Mouse (Mus musculus) midbrain, embryonic 15.5 days (tissue): Measurements from ENCODE around the gene Slc26a6. TPM values are rescaled to one million over a fixed set of nuclear protein-coding genes. Genes with fewer than 3 reads are reported as not detected.

Experiments
- ATAC-seq: fragments of 200-750 bp; cut with Nextera tagmentation; replicated peaks from 2 replicates; pipeline ENCODE4 v1.8.0; 2017; ENCODE audit warnings: moderate TSS enrichment
- H3K27ac ChIP-seq: fragments of 300-500 bp; sonication (generic); 2 replicates; pipeline ENCODE4 v1.5.1; 2015; ENCODE audit warnings: mild to moderate bottlenecking, inconsistent platforms
- H3K27me3 ChIP-seq: fragments of 300-500 bp; sonication (generic); replicated peaks from 2 replicates; pipeline ENCODE4 v1.6.1; 2015; ENCODE audit warnings: inconsistent platforms
- H3K36me3 ChIP-seq: fragments of 300-500 bp; sonication (generic); replicated peaks from 2 replicates; pipeline ENCODE4 v1.6.1; 2015; ENCODE audit warnings: inconsistent platforms
- H3K4me1 ChIP-seq: fragments of 300-500 bp; sonication (generic); 2 replicates; pipeline ENCODE4 v1.6.1; 2015; ENCODE audit warnings: inconsistent platforms
- H3K4me2 ChIP-seq: fragments of 300-500 bp; sonication (generic); 2 replicates; pipeline ENCODE4 v1.6.1; 2015; ENCODE audit warnings: inconsistent platforms, mild to moderate bottlenecking, moderate library complexity
- H3K4me3 ChIP-seq: fragments of 300-500 bp; sonication (generic); 2 replicates; pipeline ENCODE4 v1.5.1; 2015; ENCODE audit warnings: mild to moderate bottlenecking, inconsistent platforms
- H3K9ac ChIP-seq: fragments of 300-500 bp; sonication (generic); 2 replicates; pipeline ENCODE4 v1.6.1; 2015; ENCODE audit warnings: mild to moderate bottlenecking, inconsistent platforms
- H3K9me3 ChIP-seq: fragments of 300-500 bp; sonication (generic); 2 replicates; pipeline ENCODE4 v1.6.1; 2016; ENCODE audit warnings: inconsistent platforms
- WGBS: fragments of 180-500 bp; shearing (Covaris S2); methylation state at CpG from one replicate; pipeline ENCODE4 v1.1.7; 2015; ENCODE audit warnings: mixed read lengths; 5-methylcytosine and 5-hydroxymethylcytosine counted together
- polyA plus RNA-seq: library from polyadenylated mRNA; unstranded; fragments of >200 nt; fragmentation: Nextera tagmentation; extraction: Ambion mirVana; gene quantifications from 2 replicates; pipeline ENCODE4 v1.2.1, GENCODE M21; 2015

The Slc26a6 gene
- polyA plus RNA-seq, 1 experiment from 2014 or later, result 17.8 TPM

- Histone ChIP-seq H3K36me3 (peaks cover 19% of the 10 kb centered on the region), H3K27ac (peak overlapping the region; percentile 81), H3K4me2 (peak overlapping the region; percentile 94), H3K4me3 (peak overlapping the region; percentile 83), H3K27me3 (0 out of 2 replicates have a peak, but pooled peaks cover 4% of the 10 kb centered on the region), H3K9me3 (no peaks in the 10 kb centered on the region), H3K9ac (peak overlapping the region; percentile 71), H3K4me1 (peaks cover 19% of the 10 kb centered on the region)
- ATAC-seq, result peak; percentile 93
- WGBS, result 2% methylated on average over 25 of the region's 25 CpGs
Observed at GRCm38 (mm10) chr9:108853635-108854240, 655 bp downstream of the Slc26a6 start.

- Histone ChIP-seq H3K4me3 (peak overlapping the region; percentile 83), H3K4me1 (peaks cover 19% of the 10 kb centered on the region), H3K9ac (peak overlapping the region; percentile 71), H3K9me3 (no peaks in the 10 kb centered on the region), H3K27me3 (0 out of 2 replicates have a peak, but pooled peaks cover 4% of the 10 kb centered on the region), H3K4me2 (peak overlapping the region; percentile 94), H3K36me3 (peaks cover 17% of the 10 kb centered on the region), H3K27ac (peak overlapping the region; percentile 81)
- peak; percentile 87 for ATAC-seq
- WGBS, result 0% methylated on average over 28 of the region's 28 CpGs
Observed at GRCm38 (mm10) chr9:108854241-108854696, 1.2 kb downstream of the Slc26a6 start.

- Histone ChIP-seq H3K9ac (no peak overlapping the region), H3K4me1 (peaks cover 19% of the 10 kb centered on the region), H3K4me2 (peak overlapping the region; percentile 94; the same call in 1 of the 2 replicates), H3K36me3 (peaks cover 14% of the 10 kb centered on the region), H3K4me3 (no peak overlapping the region), H3K9me3 (no peaks in the 10 kb centered on the region), H3K27ac (no peak overlapping the region), H3K27me3 (0 out of 2 replicates have a peak, but pooled peaks cover 4% of the 10 kb centered on the region)
- no peak for ATAC-seq
- WGBS, result 68% methylated on average over 5 of the region's 5 CpGs
Observed at GRCm38 (mm10) chr9:108855335-108855734, 2.3 kb downstream of the Slc26a6 start.

- Histone ChIP-seq H3K36me3 (peaks cover 13% of the 10 kb centered on the region; the same call in 1 of the 2 replicates), H3K4me1 (peaks cover 10% of the 10 kb centered on the region; the same call in 1 of the 2 replicates), H3K4me3 (no peak overlapping the region), H3K9ac (no peak overlapping the region), H3K9me3 (no peaks in the 10 kb centered on the region), H3K27ac (no peak overlapping the region), H3K27me3 (0 out of 2 replicates have a peak, but pooled peaks cover 4% of the 10 kb centered on the region), H3K4me2 (no peak overlapping the region)
- no peak for ATAC-seq
- 81% methylated on average over 8 of the region's 8 CpGs for WGBS
Observed at GRCm38 (mm10) chr9:108858792-108859527, 5.9 kb downstream of the Slc26a6 start.

- H3K4me2 ChIP-seq, result no peak overlapping the region
- 66% methylated on average over 6 of the region's 6 CpGs for WGBS
- no peak overlapping the region for H3K9ac ChIP-seq
- no peak overlapping the region for H3K4me3 ChIP-seq
- H3K27ac ChIP-seq, result no peak overlapping the region
- ATAC-seq, result no peak
- no peaks in the 10 kb centered on the region for H3K4me1 ChIP-seq
- H3K9me3 ChIP-seq, result no peaks in the 10 kb centered on the region
- no peaks in the 10 kb centered on the region for H3K36me3 ChIP-seq
- H3K27me3 ChIP-seq, result no peaks in the 10 kb centered on the region
Observed at GRCm38 (mm10) chr9:108912308-108912707, 59.2 kb downstream of the Slc26a6 start.

- Histone ChIP-seq H3K4me3 (no peak overlapping the region), H3K27me3 (no peaks in the 10 kb centered on the region), H3K4me2 (no peak overlapping the region), H3K36me3 (no peaks in the 10 kb centered on the region), H3K27ac (no peak overlapping the region), H3K4me1 (no peaks in the 10 kb centered on the region), H3K9me3 (no peaks in the 10 kb centered on the region), H3K9ac (no peak overlapping the region)
- ATAC-seq, result no peak
- WGBS, result 83% methylated on average over 7 of the region's 7 CpGs
Observed at GRCm38 (mm10) chr9:108913161-108913560, 60.1 kb downstream of the Slc26a6 start.

- Histone ChIP-seq H3K9ac (0 out of 2 replicates have a peak overlapping the region, but pooled peaks have one; percentile 7), H3K27ac (no peak overlapping the region), H3K4me3 (no peak overlapping the region), H3K9me3 (no peaks in the 10 kb centered on the region), H3K27me3 (no peaks in the 10 kb centered on the region), H3K4me1 (no peaks in the 10 kb centered on the region), H3K4me2 (no peak overlapping the region), H3K36me3 (no peaks in the 10 kb centered on the region)
- ATAC-seq, result no peak
- WGBS, result 70% methylated on average over 10 of the region's 10 CpGs
Observed at GRCm38 (mm10) chr9:108913621-108914020, 60.5 kb downstream of the Slc26a6 start.

GRCm38 (mm10) chr9:108914491-108914890 is 61.4 kb downstream of the Slc26a6 start, which contains the start of gene Tmem89:
Gene Tmem89, plus strand, starts transcription at chr9:108914619.
- Histone ChIP-seq H3K4me2 (no peak within 1 kb of the TSS), H3K9ac (0 out of 2 replicates have a peak within 1 kb of the TSS, but pooled peaks have one; percentile 7), H3K36me3 (no peaks in the 10 kb centered on the region), H3K27me3 (no peaks in the 10 kb centered on the region), H3K27ac (no peak within 1 kb of the TSS; the same call in 1 of the 2 replicates), H3K9me3 (no peaks in the 10 kb centered on the region), H3K4me3 (no peak within 1 kb of the TSS), H3K4me1 (no peaks in the 10 kb centered on the region)
- ATAC-seq, result peak; percentile 66
- WGBS, result 55% methylated on average over 6 of the region's 6 CpGs

GRCm38 (mm10) chr9:108925897-108926296 is 72.8 kb downstream of the Slc26a6 start:
- Histone ChIP-seq H3K4me2 (no peak overlapping the region), H3K4me3 (no peak overlapping the region), H3K9ac (no peak overlapping the region), H3K36me3 (no peaks in the 10 kb centered on the region), H3K9me3 (no peaks in the 10 kb centered on the region), H3K27me3 (no peaks in the 10 kb centered on the region), H3K4me1 (no peaks in the 10 kb centered on the region), H3K27ac (no peak overlapping the region)
- ATAC-seq, result no peak
- 82% methylated on average over 8 of the region's 8 CpGs for WGBS

GRCm38 (mm10) chr9:108928424-108928823 is 75.3 kb downstream of the Slc26a6 start:
- Histone ChIP-seq H3K4me3 (no peak overlapping the region), H3K4me1 (no peaks in the 10 kb centered on the region), H3K27me3 (no peaks in the 10 kb centered on the region), H3K9me3 (no peaks in the 10 kb centered on the region), H3K9ac (no peak overlapping the region), H3K36me3 (no peaks in the 10 kb centered on the region), H3K27ac (no peak overlapping the region), H3K4me2 (no peak overlapping the region)
- WGBS, result 88% methylated on average over 3 of the region's 3 CpGs
- ATAC-seq, result no peak

GRCm38 (mm10) chr9:108935991-108936390 is 82.9 kb downstream of the Slc26a6 start:
- no peaks in the 10 kb centered on the region for H3K27me3 ChIP-seq
- peak overlapping the region; percentile 36 for H3K4me2 ChIP-seq
- no peaks in the 10 kb centered on the region for H3K9me3 ChIP-seq
- H3K27ac ChIP-seq, result no peak overlapping the region
- H3K9ac ChIP-seq, result no peak overlapping the region
- 14% methylated on average over 3 of the region's 3 CpGs for WGBS
- peaks cover 7% of the 10 kb centered on the region for H3K4me1 ChIP-seq
- 0 out of 2 replicates have a peak, but pooled peaks have one; percentile 38 for ATAC-seq
- H3K36me3 ChIP-seq, result peaks cover 22% of the 10 kb centered on the region; the same call in 1 of the 2 replicates
- 0 out of 2 replicates have a peak overlapping the region, but pooled peaks have one; percentile 54 for H3K4me3 ChIP-seq
